8 mouse cellular contexts compared by ENCODE assay signal in genomic region chr19:46506372-46506717, GRCm38 (mm10). TPM values are rescaled to one million over a fixed set of nuclear protein-coding genes. Genes with fewer than 3 reads are reported as not detected.
DNase-seq lines count a peak whose midpoint lies in the region; ATAC-seq lines count a peak whose summit lies in the region.

No protein-coding gene starts in this region.

- no peaks in the 10 kb centered on the region for H3K27me3 ChIP-seq in lung, embryonic 15.5 days
- no peaks in the 10 kb centered on the region for H3K27me3 ChIP-seq in forebrain, embryonic 13.5 days
- H3K27me3 ChIP-seq in limb, embryonic 12.5 days: no peaks in the 10 kb centered on the region
- no peaks in the 10 kb centered on the region for H3K27me3 ChIP-seq in neural tube, embryonic 15.5 days (replicated peaks)

- H3K4me1 ChIP-seq in lung, embryonic 15.5 days: peaks cover 71% of the 10 kb centered on the region
- H3K4me1 ChIP-seq in forebrain, embryonic 13.5 days: peaks cover 75% of the 10 kb centered on the region
- H3K4me1 ChIP-seq in limb, embryonic 12.5 days (replicated peaks): peaks cover 72% of the 10 kb centered on the region
- H3K4me1 ChIP-seq in neural tube, embryonic 15.5 days: peaks cover 76% of the 10 kb centered on the region

- no peak for ATAC-seq in lung, embryonic 15.5 days (ENCODE audit: borderline replicate concordance, extremely low read depth, low FRiP score, low TSS enrichment)
- no peak for ATAC-seq in forebrain, embryonic 13.5 days
- no peak for ATAC-seq in limb, embryonic 12.5 days (ENCODE audit: insufficient number of reproducible peaks, insufficient read depth, low FRiP score, low TSS enrichment, low read depth)
- no peak for ATAC-seq in neural tube, embryonic 15.5 days (ENCODE audit: low FRiP score)

- peak overlapping the region; percentile 25; the same call in 1 of the 2 replicates for H3K9ac ChIP-seq in lung, embryonic 15.5 days
- peak overlapping the region; percentile 100 for H3K9ac ChIP-seq in forebrain, embryonic 13.5 days
- H3K9ac ChIP-seq in limb, embryonic 12.5 days (replicated peaks): no peak overlapping the region
- peak overlapping the region; percentile 96 for H3K9ac ChIP-seq in neural tube, embryonic 15.5 days (replicated peaks)

- no peak for DNase-seq in lung, postnatal 36 days
- DNase-seq in T-cell, adult 2 months (ENCODE audit: low spot score): no peak
- DNase-seq in cerebellum, postnatal 4 days (ENCODE audit: low spot score in 2 of 2): no peak
- no peak for DNase-seq in kidney, postnatal 25 days

- peaks cover 25% of the 10 kb centered on the region for H3K36me3 ChIP-seq in lung, embryonic 15.5 days
- H3K36me3 ChIP-seq in forebrain, embryonic 13.5 days (ENCODE audit: poor library complexity, severe bottlenecking): peaks cover 55% of the 10 kb centered on the region
- H3K36me3 ChIP-seq in limb, embryonic 12.5 days: peaks cover 56% of the 10 kb centered on the region
- peaks cover 15% of the 10 kb centered on the region for H3K36me3 ChIP-seq in neural tube, embryonic 15.5 days

- 54% methylated on average over 3 of the region's 3 CpGs for WGBS in lung, embryonic 15.5 days
- WGBS in forebrain, embryonic 13.5 days: 34% methylated on average over 3 of the region's 3 CpGs
- WGBS in limb, embryonic 12.5 days: 57% methylated on average over 3 of the region's 3 CpGs
- WGBS in neural tube, embryonic 15.5 days: 49% methylated on average over 3 of the region's 3 CpGs

- peak overlapping the region; percentile 79 for H3K4me2 ChIP-seq in lung, embryonic 15.5 days
- H3K4me2 ChIP-seq in forebrain, embryonic 13.5 days: peak overlapping the region; percentile 98
- peak overlapping the region; percentile 4; the same call in 1 of the 2 replicates for H3K4me2 ChIP-seq in limb, embryonic 12.5 days
- peak overlapping the region; percentile 96 for H3K4me2 ChIP-seq in neural tube, embryonic 15.5 days

- 0 out of 2 replicates have a peak overlapping the region, but pooled peaks have one; percentile 100 for H3K27ac ChIP-seq in lung, embryonic 15.5 days
- peak overlapping the region; percentile 93 for H3K27ac ChIP-seq in forebrain, embryonic 13.5 days
- no peak overlapping the region for H3K27ac ChIP-seq in limb, embryonic 12.5 days
- H3K27ac ChIP-seq in neural tube, embryonic 15.5 days (replicated peaks): peak overlapping the region; percentile 77

- no peaks in the 10 kb centered on the region for H3K9me3 ChIP-seq in lung, embryonic 15.5 days
- H3K9me3 ChIP-seq in forebrain, embryonic 13.5 days (replicated peaks): no peaks in the 10 kb centered on the region
- H3K9me3 ChIP-seq in limb, embryonic 12.5 days: no peaks in the 10 kb centered on the region
- no peaks in the 10 kb centered on the region for H3K9me3 ChIP-seq in neural tube, embryonic 15.5 days (replicated peaks)

- H3K4me3 ChIP-seq in lung, embryonic 15.5 days: peak overlapping the region; percentile 92
- H3K4me3 ChIP-seq in forebrain, embryonic 13.5 days: peak overlapping the region; percentile 96
- no peak overlapping the region; the same call in 1 of the 2 replicates for H3K4me3 ChIP-seq in limb, embryonic 12.5 days (replicated peaks)
- H3K4me3 ChIP-seq in neural tube, embryonic 15.5 days (replicated peaks): peak overlapping the region; percentile 80

RNA-seq across cellular contexts. Expression of gene Trim8, which starts 4.8 kb away (rescaled TPM):
- polyA plus RNA-seq in lung, embryonic 15.5 days (2015; fragmentation: Nextera tagmentation; extraction: Ambion mirVana): 22.2 and 27.8 TPM in 2 replicates
- polyA plus RNA-seq in forebrain, embryonic 13.5 days (2015; fragmentation: Nextera tagmentation; extraction: Ambion mirVana): 22.5 and 22.6 TPM in 2 replicates
- polyA plus RNA-seq in limb, embryonic 12.5 days (2016; fragmentation: Nextera tagmentation; extraction: Ambion mirVana): 17.3 and 21.5 TPM in 2 replicates
- polyA plus RNA-seq in neural tube, embryonic 15.5 days (2015; fragmentation: Nextera tagmentation; extraction: Ambion mirVana): 23.5 and 25.5 TPM in 2 replicates

Comparison
In these comparisons a context has a peak if more than half of its experiments do, and no peak if none do; other contexts are left out.
1. H3K4me2 ChIP-seq: peak in every context shown above with its lines; median percentile 98 in forebrain, embryonic 13.5 days; 96 in neural tube, embryonic 15.5 days; 79 in lung, embryonic 15.5 days; 4 in limb, embryonic 12.5 days.